Mouse (Mus musculus) thymus, postnatal 25 days (tissue): Measurements from ENCODE around the gene Ric8a.
A peak's percentile ranks its signal among the peaks of the same experiment; 100 is the strongest.
"Not testable (repeated sequence)": the region's sequence is repeated elsewhere in the genome, so short reads cannot be mapped to it uniquely, and the experiment has no call there.

Experiments
- DNase-seq: peaks from one replicate; pipeline ENCODE4 v3.0.0; 2022

The Ric8a gene

DNA sequence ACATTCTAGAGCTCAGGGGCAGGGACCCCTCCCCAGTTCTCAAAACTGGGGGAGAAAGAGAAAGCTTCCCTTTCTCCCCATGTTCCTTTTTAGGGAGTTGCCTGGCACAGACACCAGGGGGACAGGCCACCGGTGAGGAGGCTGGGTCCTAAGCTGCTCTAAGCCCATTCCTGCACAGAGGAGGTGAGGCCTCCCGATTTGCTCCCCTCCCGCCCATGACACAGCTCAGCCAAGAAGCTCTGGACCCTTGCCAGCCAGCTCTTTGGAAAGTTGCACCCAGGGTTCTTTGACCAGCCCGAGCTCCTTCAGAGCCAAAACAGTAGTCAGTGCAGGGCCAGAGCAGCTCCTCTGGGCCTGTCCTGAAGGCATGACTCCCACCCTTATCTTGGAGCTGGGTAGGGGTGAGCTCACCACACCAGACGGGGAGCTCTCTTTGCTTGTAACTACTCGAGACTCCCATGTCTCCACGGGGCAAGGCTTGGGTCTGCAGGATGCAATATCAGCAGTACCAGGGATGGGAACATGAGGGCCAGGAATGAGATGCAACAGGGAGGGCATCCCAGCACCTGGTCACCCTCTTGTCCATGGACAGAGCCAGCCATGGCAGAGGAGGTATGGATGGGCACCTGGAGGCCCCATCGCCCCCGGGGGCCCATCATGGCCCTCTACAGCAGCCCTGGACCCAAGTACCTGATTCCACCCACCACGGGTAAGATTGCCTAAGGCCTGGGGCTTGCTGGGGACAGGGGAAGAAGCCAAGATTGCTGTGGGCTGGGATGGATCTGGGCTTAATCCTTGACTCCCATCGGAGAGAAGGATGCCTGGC, 8.8 kb upstream of the Ric8a start, which contains the start of gene Odf3:
Odf3 (plus strand) TSS at position 51 of the 826 bp plus-strand sequence.
- no peak for DNase-seq

DNA sequence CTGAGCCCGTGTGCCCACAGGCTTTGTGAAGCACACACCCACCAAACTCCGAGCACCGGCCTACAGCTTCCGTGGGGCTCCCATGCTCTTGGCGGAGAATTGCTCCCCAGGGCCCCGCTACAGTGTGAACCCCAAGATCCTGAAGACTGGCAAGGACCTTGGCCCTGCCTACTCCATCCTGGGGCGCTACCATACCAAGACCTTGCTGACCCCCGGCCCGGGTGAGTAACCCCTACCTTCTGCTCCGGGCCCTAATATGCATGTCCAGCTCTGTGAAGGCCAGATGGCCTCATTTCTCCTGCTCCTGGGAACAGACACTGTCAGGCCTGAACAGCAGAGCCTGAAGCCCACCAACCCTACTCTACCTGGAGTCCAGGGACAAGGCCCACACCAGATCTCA, 8.2 kb upstream of the Ric8a start:
- DNase-seq: no peak

DNA sequence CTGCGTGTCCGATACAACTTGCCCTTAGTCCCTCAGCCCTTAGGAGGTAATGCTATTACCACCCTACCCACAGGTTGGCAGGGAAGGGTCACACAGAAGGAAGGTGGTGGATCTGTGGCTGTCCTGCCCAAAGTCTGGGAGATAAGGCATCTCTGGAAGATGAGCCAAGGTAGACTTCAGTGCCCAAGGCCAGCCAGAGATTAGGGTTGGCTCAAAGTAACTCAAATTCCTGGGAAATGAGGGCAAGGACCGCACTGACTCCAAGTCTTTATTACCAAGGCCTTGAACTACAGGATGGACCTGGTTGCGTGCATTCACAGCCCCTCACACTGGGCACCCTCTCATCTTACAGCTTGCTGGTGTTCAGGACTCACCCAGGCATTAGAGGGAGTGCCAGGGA, 4.8 kb upstream of the Ric8a start:
- no peak for DNase-seq

DNA sequence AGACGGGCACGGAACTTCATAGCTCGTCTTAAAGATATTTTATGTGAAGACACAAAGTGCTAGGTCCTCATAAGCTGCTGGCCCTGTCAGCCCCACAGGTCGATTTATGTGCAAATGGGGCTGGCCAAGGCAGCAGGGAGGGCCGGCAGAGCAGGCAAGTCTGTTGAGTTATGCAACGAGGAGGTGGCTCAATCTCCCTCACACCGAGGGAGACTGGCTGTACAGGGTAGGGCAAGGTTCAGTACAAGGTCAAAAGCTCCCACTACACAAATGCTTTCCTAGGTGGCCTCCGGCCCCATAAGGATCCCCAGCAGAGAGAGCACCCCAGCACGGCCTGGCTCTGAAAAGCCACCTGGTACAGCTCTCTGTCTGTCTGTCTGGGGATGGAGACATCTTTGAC, 3.4 kb upstream of the Ric8a start:
- DNase-seq: no peak

DNA sequence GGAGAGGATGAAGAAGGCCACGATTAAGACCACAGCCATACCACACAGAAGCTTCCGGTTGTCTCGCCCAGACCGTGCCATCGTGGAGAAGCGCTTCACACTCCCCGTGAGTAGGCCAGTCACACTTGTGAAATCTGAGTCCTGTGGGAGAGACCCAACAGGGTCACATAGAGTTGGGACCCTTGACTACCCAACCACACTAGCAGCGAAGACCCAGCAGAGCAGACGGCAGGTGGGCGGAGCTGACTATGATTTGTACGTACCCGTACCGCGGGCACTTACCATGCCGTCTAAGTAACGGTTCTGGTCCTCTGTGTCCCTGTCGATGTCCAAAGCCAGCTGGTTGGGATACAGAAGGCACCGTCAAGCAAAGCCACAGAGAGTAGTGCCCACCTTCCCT, 2.3 kb upstream of the Ric8a start:
- DNase-seq: no peak

DNA sequence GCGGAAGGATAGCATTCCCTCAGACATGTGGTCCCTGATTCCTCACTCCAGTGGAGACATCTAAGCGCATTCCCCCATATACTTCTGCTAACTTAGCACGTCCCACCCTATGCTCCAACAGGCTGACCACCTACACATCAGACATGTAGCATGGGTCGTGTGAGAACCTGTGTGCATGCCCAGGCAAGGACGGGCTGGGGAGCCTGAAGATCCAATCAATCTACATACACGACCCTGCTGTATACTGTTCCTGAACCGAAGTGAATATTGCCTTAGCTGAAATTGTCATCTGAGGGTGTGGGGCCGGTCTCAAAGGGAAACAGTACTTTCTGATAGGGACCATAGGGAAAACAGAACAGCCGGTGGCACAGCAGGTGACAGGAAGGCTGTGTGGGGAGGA, 1.6 kb upstream of the Ric8a start:
- no peak for DNase-seq

DNA sequence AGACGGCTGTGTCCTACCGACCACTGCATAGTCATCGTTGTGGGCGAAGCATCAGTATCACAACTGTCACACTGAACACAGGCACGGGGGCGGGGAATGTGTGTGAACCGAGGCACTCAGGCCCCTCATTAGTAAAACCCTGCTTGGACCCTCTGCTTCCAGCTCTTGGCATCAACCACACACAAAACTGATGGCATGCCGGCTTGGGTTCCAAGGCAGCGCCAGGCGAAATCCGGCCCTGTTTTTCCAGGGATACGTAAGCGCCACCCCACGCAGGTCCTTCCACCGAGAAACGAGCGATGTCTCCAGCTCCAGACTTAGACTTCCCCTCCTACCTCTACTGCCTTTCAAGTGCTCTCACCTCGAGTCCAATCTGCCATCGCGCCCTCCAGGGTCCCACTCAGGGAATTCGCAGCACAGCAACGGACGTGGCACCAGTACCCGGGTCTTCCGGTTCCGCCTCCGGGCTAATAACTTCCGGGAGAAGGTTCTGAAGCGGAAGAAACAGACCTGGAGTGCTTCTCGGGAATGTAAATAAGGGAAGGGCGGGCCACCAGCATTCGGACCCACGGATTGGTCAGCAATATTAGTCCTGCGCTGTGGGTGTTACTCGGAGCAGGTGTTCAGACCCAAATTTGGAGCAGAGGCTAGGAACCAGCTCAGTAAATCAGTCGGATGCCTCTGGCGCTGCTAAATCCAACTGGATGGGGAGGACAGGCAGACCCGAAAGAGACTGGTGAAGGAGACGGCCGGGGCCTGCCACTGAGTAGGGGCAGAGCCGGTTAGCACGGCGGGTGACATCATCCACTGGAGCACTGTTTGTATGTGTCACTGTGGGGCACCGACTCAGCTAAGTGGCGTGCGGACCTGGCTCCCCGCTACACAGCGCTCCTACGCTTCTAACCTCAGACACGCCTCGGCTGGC, 635 bp upstream of the Ric8a start, which contains the start of gene Gm45785:
Gm45785 (minus strand) TSS at position 472 of the 925 bp plus-strand sequence.
- DNase-seq: peak; percentile 57

DNA sequence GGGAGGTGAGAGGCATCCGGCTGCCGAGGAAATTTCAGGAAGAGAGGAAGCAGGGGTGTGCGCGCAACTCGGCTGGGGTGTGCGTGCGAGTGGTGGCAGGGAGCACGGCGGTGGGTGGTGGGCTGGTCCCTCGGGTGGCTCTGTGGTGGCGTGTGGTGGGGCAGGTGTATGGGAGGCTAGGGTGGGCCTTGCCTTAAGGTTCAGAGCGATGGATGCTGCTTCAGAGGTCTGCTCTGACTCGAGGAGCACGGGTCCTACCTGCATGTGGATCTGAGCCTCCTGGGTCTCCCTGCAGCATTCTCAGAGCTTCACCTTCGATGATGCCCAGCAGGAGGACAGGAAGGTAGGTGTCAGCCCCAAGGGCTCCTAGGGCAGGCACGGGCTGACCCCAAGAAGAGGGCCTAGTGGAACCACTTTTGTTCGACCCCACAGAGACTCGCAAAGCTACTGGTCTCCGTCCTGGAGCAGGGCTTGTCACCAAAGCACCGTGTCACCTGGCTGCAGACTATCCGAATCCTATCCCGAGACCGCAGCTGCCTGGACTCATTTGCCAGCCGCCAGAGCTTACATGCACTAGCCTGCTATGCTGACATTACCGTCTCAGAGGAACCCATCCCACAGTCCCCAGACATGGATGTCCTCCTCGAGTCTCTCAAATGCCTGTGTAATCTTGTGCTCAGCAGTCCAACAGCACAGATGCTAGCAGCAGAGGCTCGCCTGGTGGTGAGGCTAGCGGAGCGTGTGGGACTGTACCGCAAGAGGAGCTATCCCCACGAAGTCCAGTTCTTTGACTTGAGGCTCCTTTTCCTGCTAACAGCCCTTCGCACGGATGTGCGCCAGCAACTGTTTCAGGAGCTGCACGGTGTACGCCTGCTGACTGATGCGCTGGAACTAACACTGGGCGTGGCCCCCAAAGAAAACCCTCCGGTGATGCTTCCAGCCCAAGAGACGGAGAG, 1.1 kb downstream of the Ric8a start, which contains the start of gene Bet1l:
Bet1l (minus strand) TSS at position 28 of the 956 bp plus-strand sequence.
- no peak for DNase-seq

DNA sequence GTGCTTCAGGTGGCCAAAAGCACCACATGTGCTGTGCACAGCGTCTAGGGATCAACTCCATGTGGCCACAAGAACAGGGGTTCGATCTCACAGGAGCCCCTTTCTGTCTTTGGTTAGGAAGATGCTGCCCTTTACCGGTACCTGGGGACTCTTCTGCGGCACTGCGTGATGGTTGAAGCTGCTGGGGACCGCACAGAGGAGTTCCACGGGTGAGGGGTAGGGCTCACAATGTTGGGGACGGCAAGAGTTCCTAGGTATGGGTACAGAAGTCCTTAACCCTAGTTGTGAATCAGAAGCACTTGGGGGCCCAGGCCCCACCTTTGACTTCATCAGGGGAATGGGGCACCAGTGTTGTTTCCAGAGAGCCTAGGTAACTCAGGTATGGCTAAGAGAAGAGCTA, 2.0 kb downstream of the Ric8a start:
- DNase-seq: no peak

DNA sequence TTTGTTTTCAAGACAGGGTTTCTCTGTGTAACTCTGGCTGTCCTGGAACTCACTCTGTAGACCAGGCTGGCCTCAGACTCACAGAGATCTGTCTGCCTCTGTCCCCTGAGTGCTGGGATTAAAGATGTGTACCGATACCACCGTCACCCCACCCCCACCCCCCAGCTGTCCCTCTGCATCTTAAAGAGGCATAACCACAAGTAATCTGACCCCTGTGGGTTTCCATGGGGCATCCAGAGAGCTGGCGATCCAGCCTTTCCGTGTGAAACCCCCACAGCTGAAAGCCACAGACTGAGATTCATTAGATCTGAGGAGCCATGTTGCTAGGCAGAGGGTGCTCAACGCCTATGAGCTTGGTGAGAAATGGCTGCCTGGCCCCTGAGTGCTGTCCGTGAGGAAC, 3.2 kb downstream of the Ric8a start:
- no peak for DNase-seq

DNA sequence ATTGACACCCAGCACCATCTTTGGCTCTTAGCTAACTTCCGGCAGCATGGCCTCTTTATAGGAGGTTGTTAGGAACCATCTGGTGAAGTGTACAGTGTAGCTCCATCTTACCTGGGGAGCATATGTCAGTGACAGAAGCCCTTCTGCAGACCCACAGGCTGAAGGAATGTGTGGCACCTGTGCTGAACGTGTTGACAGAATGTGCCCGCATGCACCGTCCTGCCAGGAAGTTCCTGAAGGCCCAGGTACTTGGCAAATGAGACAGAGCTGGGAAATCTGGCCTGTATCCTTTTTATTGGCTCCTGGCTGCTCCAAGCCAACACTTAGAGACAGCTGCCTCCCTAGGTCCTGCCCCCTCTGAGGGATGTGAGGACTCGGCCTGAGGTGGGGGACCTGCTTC, 4.0 kb downstream of the Ric8a start:
- no peak for DNase-seq

DNA sequence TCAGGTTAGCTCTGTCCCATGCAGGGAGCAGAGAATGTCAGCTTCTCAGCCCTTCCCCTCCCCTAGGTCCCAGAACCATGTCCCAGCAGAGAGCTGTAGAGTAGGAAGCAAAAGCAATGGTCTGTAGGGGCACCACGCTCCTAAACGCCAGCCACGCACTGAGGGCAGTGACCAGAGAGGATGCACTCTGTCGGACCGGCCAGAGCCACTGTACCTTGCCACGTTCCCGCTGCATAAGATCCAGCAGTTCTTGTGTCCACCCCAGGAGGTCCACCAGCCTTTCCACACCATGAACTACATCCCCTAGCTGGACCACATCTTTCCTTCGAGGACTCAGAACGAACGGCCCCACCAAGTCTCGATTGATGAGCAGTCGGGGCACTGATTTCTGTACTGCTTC, 8.0 kb downstream of the Ric8a start:
- DNase-seq: no peak

DNA sequence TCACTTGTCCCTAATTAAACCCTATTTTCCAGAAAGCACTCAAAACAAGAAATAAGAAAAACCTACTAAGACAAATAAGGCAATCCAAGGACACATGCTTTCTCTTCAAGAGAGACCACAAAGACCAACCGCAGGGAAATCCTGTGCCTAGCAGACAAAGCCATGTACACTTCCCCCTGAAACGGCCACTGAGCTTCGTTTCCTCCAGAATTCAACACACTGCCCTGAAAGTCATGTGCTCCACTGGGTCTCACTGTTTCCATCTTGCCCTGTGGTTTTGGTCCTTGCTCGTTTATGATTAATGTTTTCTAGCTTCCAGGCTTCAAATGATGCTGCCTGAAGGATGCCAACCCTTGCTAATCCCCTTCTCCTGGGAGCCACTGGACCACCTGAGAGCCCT, 17.5 kb downstream of the Ric8a start:
- DNase-seq: no peak

DNA sequence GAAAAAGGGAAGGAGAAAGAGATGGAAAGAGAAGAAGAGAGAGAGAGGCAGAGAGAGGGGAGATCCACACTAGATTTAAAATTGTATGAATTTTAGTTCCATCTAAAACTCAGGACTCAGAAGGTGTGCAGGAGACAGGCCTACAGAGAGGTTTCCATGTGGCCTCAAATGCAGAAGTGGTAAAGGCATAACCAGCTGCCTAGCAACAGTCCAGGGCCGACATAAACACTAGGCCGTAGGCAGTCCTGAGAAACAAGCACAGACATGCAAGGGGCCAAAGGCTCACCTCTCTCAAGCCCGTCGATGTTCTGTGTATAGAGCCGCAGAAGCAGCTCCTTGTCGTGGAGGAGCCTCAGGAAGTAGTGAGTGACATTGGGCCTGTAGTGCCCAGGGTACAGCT, 20.6 kb downstream of the Ric8a start:
- no peak for DNase-seq

DNA sequence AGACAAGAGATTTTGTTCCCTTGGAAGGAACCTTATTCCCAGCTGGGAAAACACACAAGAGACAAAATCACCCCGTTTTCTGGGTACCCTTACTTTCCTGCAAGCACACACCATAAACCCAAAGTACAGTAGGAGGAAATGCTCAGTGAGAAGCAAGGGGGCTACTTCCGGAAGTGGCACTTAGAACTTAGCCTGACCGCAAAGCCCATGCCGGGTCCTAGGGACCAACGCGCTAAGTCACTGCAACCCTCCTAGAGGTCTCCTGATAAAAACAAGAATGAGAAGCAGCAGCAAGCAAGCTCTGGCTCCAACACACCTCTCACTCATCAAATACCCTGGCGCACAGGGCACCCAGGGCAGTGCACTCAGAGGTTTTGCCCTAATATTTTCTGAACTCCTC, 22.6 kb downstream of the Ric8a start:
- DNase-seq: peak; percentile 16

DNA sequence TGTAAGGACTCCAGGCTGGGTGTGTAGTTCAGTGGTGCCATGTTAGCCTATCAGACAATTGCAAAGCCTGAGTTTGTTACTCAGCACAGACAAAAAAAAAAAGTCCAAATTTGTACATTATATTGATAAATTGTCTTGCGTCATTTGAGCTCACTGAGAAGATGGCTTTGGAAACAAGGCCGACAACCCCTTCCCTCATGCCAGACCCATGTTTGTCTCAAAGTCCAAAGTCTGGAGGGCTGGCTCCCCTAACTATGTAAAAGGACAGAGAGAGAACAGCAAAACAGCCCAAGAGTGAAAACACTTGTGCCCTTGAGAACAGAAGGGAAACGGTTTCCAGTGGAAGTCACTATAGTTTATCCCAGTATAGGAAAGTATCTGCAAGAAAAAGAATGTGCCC, 23.7 kb downstream of the Ric8a start:
- no peak for DNase-seq

DNA sequence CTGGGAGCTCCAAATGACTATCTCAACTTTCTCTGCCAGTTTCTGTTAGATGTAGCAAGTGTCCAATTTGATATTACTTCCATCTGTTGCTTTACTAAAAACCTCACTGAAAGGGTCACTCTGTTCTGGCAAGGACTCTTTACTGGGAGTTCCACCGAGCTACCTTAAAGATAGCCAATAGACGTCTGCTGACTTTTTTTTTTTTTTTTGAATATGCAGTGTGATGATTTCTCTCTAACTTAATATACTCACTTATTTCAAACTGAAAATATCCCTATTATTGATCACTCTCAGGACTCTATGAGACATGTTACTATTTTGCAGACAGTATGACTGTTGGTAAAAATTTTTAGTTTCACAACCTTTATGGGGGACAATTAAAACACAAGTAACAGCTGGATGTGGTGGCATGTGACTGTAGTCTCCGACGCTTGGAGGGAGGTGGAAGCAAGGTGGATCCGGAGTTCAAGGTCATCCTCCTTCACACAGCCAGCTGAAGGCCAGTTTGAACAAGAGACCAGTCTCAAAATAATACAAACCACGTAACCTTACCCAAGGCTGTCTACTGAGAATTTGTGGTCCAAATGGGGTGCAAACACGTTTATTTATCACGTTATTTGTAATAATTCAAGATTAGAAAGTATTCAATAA, 24.2 kb downstream of the Ric8a start:
- DNase-seq: no peak

DNA sequence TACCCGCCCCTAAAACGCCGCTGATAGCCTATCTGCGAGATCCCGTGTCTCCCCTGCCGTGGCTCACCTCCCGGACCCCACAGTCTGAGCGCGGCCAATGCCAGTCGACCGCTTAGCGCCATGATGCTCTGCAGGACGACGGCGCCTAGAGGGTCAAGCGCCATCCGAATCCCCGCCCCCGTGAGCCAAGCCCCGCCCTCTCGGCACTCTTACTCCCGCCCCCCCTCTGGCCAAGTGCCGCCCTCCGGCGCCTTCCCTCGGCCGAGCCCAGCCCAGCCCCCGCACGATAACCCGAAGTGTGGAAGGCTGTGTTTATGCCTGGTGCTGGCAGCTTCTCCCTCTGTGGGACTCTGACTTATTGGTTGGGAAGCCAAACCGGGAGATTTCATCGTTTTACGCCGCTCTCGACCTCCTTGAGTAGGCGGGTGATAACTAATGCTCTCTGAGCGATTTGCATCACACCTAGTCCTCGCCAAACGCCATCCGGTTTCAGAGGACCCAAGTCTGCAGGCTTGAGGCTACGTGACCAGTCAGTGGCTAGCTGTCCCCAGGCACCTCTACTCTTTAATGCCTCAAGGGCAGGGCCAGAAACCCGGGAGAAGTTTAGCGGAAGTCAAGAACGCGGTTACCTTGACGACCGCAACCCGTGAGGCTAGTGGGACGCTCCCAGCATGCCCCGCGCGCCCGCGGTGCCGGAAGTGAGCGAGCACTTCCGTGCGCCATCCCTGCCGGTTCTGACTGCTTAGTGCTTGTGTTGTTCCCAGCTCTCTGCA, 25.1 kb downstream of the Ric8a start, which contains the start of the genes Psmd13 and Sirt3:
Psmd13 (plus strand) TSS at position 273 of the 773 bp plus-strand sequence.
Sirt3 (minus strand) TSS at position 614 of the 773 bp plus-strand sequence.
- peak; percentile 92 for DNase-seq

DNA sequence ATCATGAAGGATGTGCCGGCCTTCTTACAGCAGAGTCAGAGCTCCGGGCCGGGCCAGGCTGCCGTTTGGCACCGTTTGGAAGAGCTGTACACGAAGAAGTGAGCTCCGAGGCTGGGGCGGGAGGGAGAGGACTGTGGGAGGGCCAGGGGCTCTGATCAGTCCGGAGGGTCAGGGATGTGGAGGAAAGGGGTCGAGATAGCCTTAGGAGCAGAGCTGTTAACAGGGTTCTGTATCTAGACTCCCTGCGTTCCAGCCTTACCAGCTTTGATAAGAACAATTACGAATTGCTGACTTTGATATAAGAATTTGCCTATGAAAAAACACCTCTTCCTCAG, 25.7 kb downstream of the Ric8a start:
- no peak for DNase-seq

DNA sequence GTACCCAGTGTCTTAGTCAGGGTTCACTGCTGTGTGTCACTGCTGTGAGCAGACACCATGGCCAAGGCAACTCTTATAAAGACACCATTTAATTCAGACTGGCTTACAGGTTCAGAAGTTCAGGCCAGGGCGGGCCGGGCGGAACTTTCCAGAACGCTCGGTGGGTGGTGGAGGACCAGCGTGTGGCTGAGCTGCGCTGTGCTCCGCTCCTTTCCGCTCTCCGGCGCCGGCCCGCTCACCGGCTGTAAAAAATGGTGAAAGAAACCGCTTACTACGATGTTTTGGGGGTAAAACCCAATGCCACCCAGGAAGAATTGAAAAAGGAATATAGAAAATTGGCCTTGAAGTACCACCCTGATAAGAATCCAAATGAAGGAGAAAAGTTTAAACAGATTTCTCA, 33.9 kb downstream of the Ric8a start:
- DNase-seq: not testable (repeated sequence)

DNA sequence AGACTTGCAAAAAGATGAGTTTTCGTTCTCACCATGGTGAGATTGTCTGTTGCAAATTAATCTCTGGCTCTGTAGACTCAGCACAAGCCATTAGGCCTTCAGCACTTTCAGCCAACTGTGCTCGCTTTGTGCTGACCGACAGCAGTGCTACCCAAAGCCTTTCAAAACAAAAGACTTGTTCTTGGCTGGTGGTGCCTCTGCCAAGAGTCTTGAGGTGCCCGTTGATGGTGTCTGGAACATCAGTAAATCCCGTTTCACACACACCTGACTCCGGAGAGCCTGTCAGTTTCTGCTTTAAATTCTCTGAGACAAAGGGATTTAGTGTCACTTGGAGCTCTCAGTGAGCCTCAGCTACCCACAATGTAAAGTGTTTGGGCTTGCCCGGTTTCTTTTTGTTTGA, 37.3 kb downstream of the Ric8a start:
- DNase-seq: no peak
